Mouse (Mus musculus): ENCODE measurements around the gene Zfp2. TPM values are rescaled to one million over a fixed set of nuclear protein-coding genes. Genes with fewer than 3 reads are reported as not detected.

The Zfp2 gene
- polyA plus RNA-seq, 1 experiment from 2014 or later = 10.5 TPM

GRCm38 (mm10) chr11:50887390-50888128, 28.4 kb downstream of the Zfp2 start, which contains the start of gene Zfp454:
Gene Zfp454, minus strand, starts transcription at chr11:50887651.
- no peaks in the 10 kb centered on the region for H3K27me3 ChIP-seq (replicated peaks; ENCODE audit: control insufficient read depth, insufficient read depth, low read length)
- 0 out of 2 replicates have a peak, but pooled peaks cover 3% of the 10 kb centered on the region for H3K4me1 ChIP-seq (ENCODE audit: control insufficient read depth, insufficient read depth, low read length)
- 7% methylated on average over 26 of the region's 26 CpGs for WGBS
- DNase-seq (ENCODE audit: low spot score) = peak; percentile 98
- peak within 1 kb of the TSS; percentile 78 for H3K9ac ChIP-seq (ENCODE audit: low read depth, low read length)
- ATAC-seq (ENCODE audit: low read depth) = peak; percentile 97
- H3K9me3 ChIP-seq (ENCODE audit: control insufficient read depth, low read length) = no peaks in the 10 kb centered on the region
- peak within 1 kb of the TSS; percentile 89 for H3K4me2 ChIP-seq (ENCODE audit: low read depth, low read length)
- H3K4me3 ChIP-seq (ENCODE audit: low read depth, low read length) = peak within 1 kb of the TSS; percentile 61
- H3K36me3 ChIP-seq (ENCODE audit: control insufficient read depth, insufficient read depth, low read length) = peaks cover 22% of the 10 kb centered on the region
- peak within 1 kb of the TSS; percentile 77 for H3K27ac ChIP-seq (replicated peaks; ENCODE audit: low read depth, low read length)

- peak; percentile 19; the same call in 1 of the 2 replicates for ATAC-seq (ENCODE audit: low read depth)
- Histone ChIP-seq H3K36me3 (ENCODE audit: control insufficient read depth, insufficient read depth, low read length) (peaks cover 28% of the 10 kb centered on the region), H3K27me3 (replicated peaks; ENCODE audit: control insufficient read depth, insufficient read depth, low read length) (no peaks in the 10 kb centered on the region), H3K4me1 (ENCODE audit: control insufficient read depth, insufficient read depth, low read length) (0 out of 2 replicates have a peak, but pooled peaks cover 3% of the 10 kb centered on the region), H3K4me3 (ENCODE audit: low read depth, low read length) (peak overlapping the region; percentile 61), H3K9ac (ENCODE audit: low read depth, low read length) (peak overlapping the region; percentile 78), H3K9me3 (ENCODE audit: control insufficient read depth, low read length) (no peaks in the 10 kb centered on the region), H3K27ac (replicated peaks; ENCODE audit: low read depth, low read length) (peak overlapping the region; percentile 77), H3K4me2 (ENCODE audit: low read depth, low read length) (peak overlapping the region; percentile 89)
- DNase-seq (ENCODE audit: low spot score) = peak; percentile 31
- 4% methylated on average over 10 of the region's 10 CpGs for WGBS
These were observed 29.1 kb downstream of the Zfp2 start for GRCm38 (mm10) chr11:50886933-50887293.

- peak; percentile 4 for DNase-seq (ENCODE audit: low spot score)
- H3K4me3 ChIP-seq (ENCODE audit: low read depth, low read length) = peak overlapping the region; percentile 61
These were observed 29.6 kb downstream of the Zfp2 start for GRCm38 (mm10) chr11:50886231-50886932.

GRCm38 (mm10) chr11:50883756-50884155, 32.2 kb downstream of the Zfp2 start:
- ATAC-seq (ENCODE audit: low read depth) = no peak
- 76% methylated on average over 3 of the region's 3 CpGs for WGBS
- H3K27me3 ChIP-seq (replicated peaks; ENCODE audit: control insufficient read depth, insufficient read depth, low read length) = no peaks in the 10 kb centered on the region
- H3K9me3 ChIP-seq (ENCODE audit: control insufficient read depth, low read length) = 0 out of 2 replicates have a peak, but pooled peaks cover 9% of the 10 kb centered on the region
- no peak overlapping the region for H3K4me3 ChIP-seq (ENCODE audit: low read depth, low read length)
- H3K27ac ChIP-seq (replicated peaks; ENCODE audit: low read depth, low read length) = no peak overlapping the region
- H3K4me1 ChIP-seq (ENCODE audit: control insufficient read depth, insufficient read depth, low read length) = 0 out of 2 replicates have a peak, but pooled peaks cover 3% of the 10 kb centered on the region
- no peak overlapping the region for H3K9ac ChIP-seq (ENCODE audit: low read depth, low read length)
- H3K4me2 ChIP-seq (ENCODE audit: low read depth, low read length) = no peak overlapping the region
- DNase-seq (ENCODE audit: low spot score) = no peak
- H3K36me3 ChIP-seq (ENCODE audit: control insufficient read depth, insufficient read depth, low read length) = peaks cover 58% of the 10 kb centered on the region

More at GRCm38 (mm10) chr11:50886231-50886932, 29.6 kb downstream of the Zfp2 start:
- no peaks in the 10 kb centered on the region for H3K27me3 ChIP-seq (replicated peaks; ENCODE audit: control insufficient read depth, insufficient read depth, low read length)
- H3K36me3 ChIP-seq (ENCODE audit: control insufficient read depth, insufficient read depth, low read length) = peaks cover 34% of the 10 kb centered on the region
- ATAC-seq (ENCODE audit: low read depth) = no peak
- H3K27ac ChIP-seq (replicated peaks; ENCODE audit: low read depth, low read length) = peak overlapping the region; percentile 77; the same call in 1 of the 2 replicates
- no peaks in the 10 kb centered on the region for H3K9me3 ChIP-seq (ENCODE audit: control insufficient read depth, low read length)
- peak overlapping the region; percentile 89 for H3K4me2 ChIP-seq (ENCODE audit: low read depth, low read length)
- peak overlapping the region; percentile 78 for H3K9ac ChIP-seq (ENCODE audit: low read depth, low read length)
- 0 out of 2 replicates have a peak, but pooled peaks cover 3% of the 10 kb centered on the region for H3K4me1 ChIP-seq (ENCODE audit: control insufficient read depth, insufficient read depth, low read length)
- WGBS = 34% methylated on average over 8 of the region's 8 CpGs

GRCm38 (mm10) chr11:50878641-50879040, 37.3 kb downstream of the Zfp2 start:
- peaks cover 35% of the 10 kb centered on the region for H3K9me3 ChIP-seq (ENCODE audit: control insufficient read depth, low read length)
- H3K9ac ChIP-seq (ENCODE audit: low read depth, low read length) = no peak overlapping the region
- H3K27ac ChIP-seq (replicated peaks; ENCODE audit: low read depth, low read length) = no peak overlapping the region
- no peak overlapping the region for H3K4me3 ChIP-seq (ENCODE audit: low read depth, low read length)
- 89% methylated on average over 3 of the region's 3 CpGs for WGBS
- peaks cover 92% of the 10 kb centered on the region for H3K36me3 ChIP-seq (ENCODE audit: control insufficient read depth, insufficient read depth, low read length)
- H3K4me1 ChIP-seq (ENCODE audit: control insufficient read depth, insufficient read depth, low read length) = no peaks in the 10 kb centered on the region
- ATAC-seq (ENCODE audit: low read depth) (no peak), DNase-seq (ENCODE audit: low spot score) (no peak)
- H3K4me2 ChIP-seq (ENCODE audit: low read depth, low read length) = no peak overlapping the region
- H3K27me3 ChIP-seq (replicated peaks; ENCODE audit: control insufficient read depth, insufficient read depth, low read length) = no peaks in the 10 kb centered on the region

- WGBS = under 1% methylated on average over 26 of the region's 72 CpGs
- Histone ChIP-seq H3K4me2 (ENCODE audit: low read depth, low read length) (peak overlapping the region; percentile 83), H3K27me3 (replicated peaks; ENCODE audit: control insufficient read depth, insufficient read depth, low read length) (peaks cover 55% of the 10 kb centered on the region), H3K4me3 (ENCODE audit: low read depth, low read length) (peak overlapping the region; percentile 43), H3K9me3 (ENCODE audit: control insufficient read depth, low read length) (peaks cover 3% of the 10 kb centered on the region; the same call in 1 of the 2 replicates), H3K4me1 (ENCODE audit: control insufficient read depth, insufficient read depth, low read length) (peaks cover 6% of the 10 kb centered on the region; the same call in 1 of the 2 replicates), H3K36me3 (ENCODE audit: control insufficient read depth, insufficient read depth, low read length) (no peaks in the 10 kb centered on the region), H3K9ac (ENCODE audit: low read depth, low read length) (peak overlapping the region; percentile 44), H3K27ac (replicated peaks; ENCODE audit: low read depth, low read length) (no peak overlapping the region)
- ATAC-seq (ENCODE audit: low read depth) (no peak), DNase-seq (ENCODE audit: low spot score) (peak; percentile 2)
These were observed 64.9 kb downstream of the Zfp2 start for GRCm38 (mm10) chr11:50850989-50851601.

GRCm38 (mm10) chr11:50850177-50850735, 65.7 kb downstream of the Zfp2 start, which contains the start of gene Grm6:
Gene Grm6, plus strand, starts transcription at chr11:50850685.
- Histone ChIP-seq H3K4me1 (ENCODE audit: control insufficient read depth, insufficient read depth, low read length) (peaks cover 6% of the 10 kb centered on the region; the same call in 1 of the 2 replicates), H3K9ac (ENCODE audit: low read depth, low read length) (peak within 1 kb of the TSS; percentile 44), H3K4me3 (ENCODE audit: low read depth, low read length) (peak within 1 kb of the TSS; percentile 43), H3K9me3 (ENCODE audit: control insufficient read depth, low read length) (peaks cover 3% of the 10 kb centered on the region; the same call in 1 of the 2 replicates), H3K27me3 (replicated peaks; ENCODE audit: control insufficient read depth, insufficient read depth, low read length) (peaks cover 55% of the 10 kb centered on the region), H3K27ac (replicated peaks; ENCODE audit: low read depth, low read length) (no peak within 1 kb of the TSS), H3K36me3 (ENCODE audit: control insufficient read depth, insufficient read depth, low read length) (no peaks in the 10 kb centered on the region), H3K4me2 (ENCODE audit: low read depth, low read length) (peak within 1 kb of the TSS; percentile 83)
- DNase-seq (ENCODE audit: low spot score) (peak; percentile 5), ATAC-seq (ENCODE audit: low read depth) (no peak)
- WGBS = 5% methylated on average over 11 of the region's 11 CpGs

- no peak overlapping the region for H3K4me3 ChIP-seq (ENCODE audit: low read depth, low read length)
- ATAC-seq (ENCODE audit: low read depth) (no peak), DNase-seq (ENCODE audit: low spot score) (no peak)
- peaks cover 55% of the 10 kb centered on the region for H3K27me3 ChIP-seq (replicated peaks; ENCODE audit: control insufficient read depth, insufficient read depth, low read length)
- WGBS = 5% methylated on average over 10 of the region's 10 CpGs
- no peak overlapping the region for H3K9ac ChIP-seq (ENCODE audit: low read depth, low read length)
- H3K9me3 ChIP-seq (ENCODE audit: control insufficient read depth, low read length) = peaks cover 3% of the 10 kb centered on the region; the same call in 1 of the 2 replicates
- H3K27ac ChIP-seq (replicated peaks; ENCODE audit: low read depth, low read length) = no peak overlapping the region
- H3K36me3 ChIP-seq (ENCODE audit: control insufficient read depth, insufficient read depth, low read length) = no peaks in the 10 kb centered on the region
- H3K4me1 ChIP-seq (ENCODE audit: control insufficient read depth, insufficient read depth, low read length) = peaks cover 6% of the 10 kb centered on the region; the same call in 1 of the 2 replicates
- no peak overlapping the region for H3K4me2 ChIP-seq (ENCODE audit: low read depth, low read length)
These were observed 66.7 kb downstream of the Zfp2 start for GRCm38 (mm10) chr11:50849310-50849709.
